Comparison of ENCODE assay signal across 10 mouse cellular contexts in the genomic region with DNA sequence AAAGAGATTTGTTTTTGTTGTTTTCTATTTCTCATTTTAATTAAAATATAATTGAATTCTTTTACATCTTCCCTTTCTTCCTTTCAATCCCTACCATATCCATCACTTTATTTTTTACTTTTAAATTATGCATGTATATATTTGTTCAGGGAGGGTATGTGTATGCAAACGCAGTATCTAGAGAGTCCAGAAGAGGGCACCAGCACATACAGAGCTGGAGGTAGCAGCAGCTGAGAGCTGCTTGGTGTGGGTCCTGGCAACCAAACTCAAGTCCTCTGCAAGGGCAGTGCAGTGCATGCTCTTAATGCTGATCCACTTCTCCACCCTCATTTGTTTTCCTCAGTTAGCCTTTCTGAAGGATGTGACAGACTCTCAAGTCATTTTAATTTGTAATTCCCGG.
A peak's percentile ranks its signal among the peaks of the same experiment; 100 is the strongest.
DNase-seq lines count a peak whose midpoint lies in the region; ATAC-seq and TF ChIP-seq lines count a peak whose summit lies in the region.
"Had no signal": no experiment of that assay in that cellular context is flagged by ENCODE, and none has a peak within 500 bp of the region (broad histone marks: within the 10 kb centered on the region; RNA-seq: fewer than 3 reads in every experiment).

No protein-coding gene starts in this region.

- H3K4me1 ChIP-seq in forebrain, postnatal 0 days (ENCODE audit: insufficient read depth): no peaks in the 10 kb centered on the region
- no peaks in the 10 kb centered on the region for H3K4me1 ChIP-seq in forebrain, embryonic 12.5 days
- H3K4me1 ChIP-seq: heart, embryonic 13.5 days had no signal

- no peak overlapping the region for H3K4me3 ChIP-seq in forebrain, postnatal 0 days (ENCODE audit: low read depth, low read length)
- no peak overlapping the region for H3K4me3 ChIP-seq in forebrain, embryonic 12.5 days (replicated peaks)
- H3K4me3 ChIP-seq: heart, embryonic 13.5 days had no signal

- CTCF ChIA-PET in Patski (lab: Charles Lee): interaction anchor here (0.7 to 2.0 kb wide), 5 partner anchors 12 to 237 kb away, joined by 3 to 8 read pairs (median 4); no protein-coding TSS in a partner anchor

- H3K4me2 ChIP-seq in forebrain, postnatal 0 days (ENCODE audit: low read depth): no peak overlapping the region
- no peak overlapping the region for H3K4me2 ChIP-seq in forebrain, embryonic 12.5 days
- H3K4me2 ChIP-seq: heart, embryonic 13.5 days had no signal

- no peaks in the 10 kb centered on the region for H3K9me3 ChIP-seq in forebrain, postnatal 0 days (ENCODE audit: low read length)
- no peaks in the 10 kb centered on the region for H3K9me3 ChIP-seq in forebrain, embryonic 12.5 days
- H3K9me3 ChIP-seq: heart, embryonic 13.5 days had no signal

- POLR2A ChIA-PET in Patski (lab: Charles Lee): no interaction called here

- in situ Hi-C loops in Patski (cut with MboI; ENCODE audit: low pct_unique_long_range_greater_than_20kb): no loop called here

- H3K36me3 ChIP-seq in forebrain, postnatal 0 days (ENCODE audit: insufficient read depth): no peaks in the 10 kb centered on the region
- H3K36me3 ChIP-seq in forebrain, embryonic 12.5 days (replicated peaks): no peaks in the 10 kb centered on the region
- H3K36me3 ChIP-seq: heart, embryonic 13.5 days had no signal

- 63% methylated on average over 2 of the region's 2 CpGs for WGBS in forebrain, postnatal 0 days
- 56% methylated on average over 2 of the region's 2 CpGs for WGBS in forebrain, embryonic 12.5 days

- H3K27me3 ChIP-seq in forebrain, postnatal 0 days (ENCODE audit: insufficient read depth, low read length): no peaks in the 10 kb centered on the region
- H3K27me3 ChIP-seq in forebrain, embryonic 12.5 days: no peaks in the 10 kb centered on the region
- no peaks in the 10 kb centered on the region for H3K27me3 ChIP-seq in Patski
- H3K27me3 ChIP-seq: heart, embryonic 13.5 days had no signal

- no peak overlapping the region for H3K9ac ChIP-seq in forebrain, postnatal 0 days
- no peak overlapping the region for H3K9ac ChIP-seq in forebrain, embryonic 12.5 days
- H3K9ac ChIP-seq: heart, embryonic 13.5 days had no signal

- intact Hi-C loops in left cerebral cortex, postnatal 4 days (cut with DNase I): no loop called here
- intact Hi-C loops in left cerebral cortex, postnatal 25 days (cut with DNase I): no loop called here

- TF ChIP-seq CTCF in forebrain, postnatal 0 days (IDR thresholded peaks at IDR 0.05; ENCODE audit: low read depth): peak; percentile 48
- peak; percentile 78 for TF ChIP-seq CTCF in Patski (IDR thresholded peaks at IDR 0.05)

- no peak overlapping the region for H3K27ac ChIP-seq in forebrain, postnatal 0 days (ENCODE audit: low read depth, low read length)
- H3K27ac ChIP-seq in forebrain, embryonic 12.5 days: no peak overlapping the region
- H3K27ac ChIP-seq: heart, embryonic 13.5 days had no signal

- DNase-seq in forebrain, postnatal 0 days: no peak
- DNase-seq in left cerebral cortex, postnatal 4 days: peak; percentile 22
- no peak for DNase-seq in left cerebral cortex, postnatal 25 days (ENCODE audit: low spot score in 2 of 2)
- DNase-seq in Patski (ENCODE audit: low read depth, low spot score): no peak
- peak; percentile 32 for DNase-seq in kidney, postnatal 10 days
- DNase-seq: cerebellum, adult 11 months had no signal

- ATAC-seq in forebrain, postnatal 0 days: no peak
- no peak for ATAC-seq in forebrain, embryonic 12.5 days (ENCODE audit: low FRiP score)
- ATAC-seq in Patski: no peak
- ATAC-seq in inflammation-experienced regulatory T-cells, adult 6 months: no peak
- no peak for ATAC-seq in monocyte, adult 5-6 weeks (replicated peaks; ENCODE audit: insufficient number of reproducible peaks, low FRiP score, low TSS enrichment, poor library complexity, severe bottlenecking)

Comparison
In these comparisons a context has a peak if more than half of its experiments do, and no peak if none do; other contexts are left out.
1. DNase-seq: peak in left cerebral cortex, postnatal 4 days (single experiment) and kidney, postnatal 10 days (single experiment); none in forebrain, postnatal 0 days (single experiment), left cerebral cortex, postnatal 25 days (0 of 2) and Patski (single experiment).